Mouse (Mus musculus) myocyte (in vitro differentiated cells): ENCODE measurements at regions not wholly inside any gene's neighbourhood (a gene's known extent, or its start where the extent isn't known, plus 50 kb on each side); places are given as distances from the start of the nearest gene placed in this dataset.

Experiments
- E2F4 ChIP-seq: IDR thresholded peaks from one replicate; pipeline ENCODE4 v1.6.1; 2011; ENCODE audit warnings: mild to moderate bottlenecking, control low read depth, moderate library complexity; ENCODE audit not compliant: insufficient read depth
- POLR2A ChIP-seq: IDR thresholded peaks from one replicate; pipeline ENCODE4 v1.6.1; 2011; ENCODE audit warnings: low read depth, mild to moderate bottlenecking, control low read depth, moderate library complexity; ENCODE audit not compliant: insufficient read length
- USF1 ChIP-seq: IDR thresholded peaks from one replicate; pipeline ENCODE4 v1.6.1; 2011; ENCODE audit warnings: low read depth, mild to moderate bottlenecking, control low read depth, moderate library complexity

- TF ChIP-seq E2F4 (no peak), USF1 (no peak), POLR2A (no peak)
Observed at GRCm38 (mm10) chr7:79215001-79215400, 58.0 kb upstream of the Abhd2 start.
